Mouse (Mus musculus) myocyte (in vitro differentiated cells): ENCODE measurements around the gene Rnf126. TPM values are rescaled to one million over a fixed set of nuclear protein-coding genes. Genes with fewer than 3 reads are reported as not detected.

Experiments
- H3K27me3 ChIP-seq: one replicate; pipeline ENCODE4 v1.6.1; 2011; ENCODE audit not compliant: control insufficient read depth, insufficient read depth, insufficient read length
- H3K36me3 ChIP-seq: one replicate; pipeline ENCODE4 v1.6.1; 2011; ENCODE audit not compliant: control insufficient read depth, insufficient read depth
- H3K4me2 ChIP-seq: one replicate; pipeline ENCODE4 v1.6.1; 2011; ENCODE audit warnings: low read depth, control low read depth
- H3K4me3 ChIP-seq: one replicate; pipeline ENCODE4 v1.5.1; 2011; ENCODE audit warnings: mild to moderate bottlenecking, control low read depth, moderate library complexity
- H3K79me2 ChIP-seq: one replicate; pipeline ENCODE4 v1.6.1; 2011; ENCODE audit not compliant: control insufficient read depth, insufficient read depth
- H3ac ChIP-seq: one replicate; pipeline ENCODE4 v1.6.1; 2011; ENCODE audit not compliant: control insufficient read depth, insufficient read length
- CEBPB ChIP-seq: IDR thresholded peaks from 2 replicates; pipeline ENCODE4 v1.6.1; 2011; ENCODE audit warnings: mild to moderate bottlenecking, moderate library complexity; ENCODE audit not compliant: poor library complexity, insufficient read depth, severe bottlenecking
- E2F4 ChIP-seq: IDR thresholded peaks from one replicate; pipeline ENCODE4 v1.6.1; 2011; ENCODE audit warnings: mild to moderate bottlenecking, control low read depth, moderate library complexity; ENCODE audit not compliant: insufficient read depth
- MAX ChIP-seq: IDR thresholded peaks from one replicate; pipeline ENCODE4 v1.6.1; 2011; ENCODE audit warnings: low read depth, mild to moderate bottlenecking, control low read depth
- MYOD1 ChIP-seq, 3 experiments: IDR thresholded peaks; one replicate each; pipeline ENCODE4 v1.6.1; 2011; ENCODE audit warnings: control low read depth in 2 of 3, low read depth in 2 of 3, mild to moderate bottlenecking in 2 of 3, moderate library complexity in 1 of 3; ENCODE audit not compliant: insufficient read length in 2 of 3, control insufficient read depth in 1 of 3
- MYOG ChIP-seq, 3 experiments: IDR thresholded peaks; one replicate each; pipeline ENCODE4 v1.6.1; 2011; ENCODE audit warnings: control low read depth in 2 of 3, low read depth in 2 of 3, mild to moderate bottlenecking in 2 of 3; ENCODE audit not compliant: insufficient read length in 2 of 3, control insufficient read depth in 1 of 3, insufficient read depth in 1 of 3
- POLR2A ChIP-seq: IDR thresholded peaks from one replicate; pipeline ENCODE4 v1.6.1; 2011; ENCODE audit warnings: low read depth, mild to moderate bottlenecking, control low read depth, moderate library complexity; ENCODE audit not compliant: insufficient read length
- POLR2AphosphoS2 ChIP-seq: IDR thresholded peaks from one replicate; pipeline ENCODE4 v1.6.1; 2011; ENCODE audit warnings: low read depth, control low read depth; ENCODE audit not compliant: insufficient read length
- REST ChIP-seq: IDR thresholded peaks from one replicate; pipeline ENCODE4 v1.6.1; 2011; ENCODE audit warnings: mild to moderate bottlenecking, control low read depth, moderate library complexity; ENCODE audit not compliant: insufficient read depth, insufficient read length
- SRF ChIP-seq: IDR thresholded peaks from one replicate; pipeline ENCODE4 v1.6.1; 2011; ENCODE audit warnings: low read depth; ENCODE audit not compliant: control insufficient read depth, insufficient read length
- TCF12 ChIP-seq: IDR thresholded peaks from one replicate; pipeline ENCODE4 v1.6.1; 2011; ENCODE audit warnings: mild to moderate bottlenecking, control low read depth; ENCODE audit not compliant: poor library complexity, insufficient read depth, severe bottlenecking
- TCF3 ChIP-seq: IDR thresholded peaks from one replicate; pipeline ENCODE4 v1.6.1; 2011; ENCODE audit warnings: low read depth, control low read depth; ENCODE audit not compliant: insufficient read length
- USF1 ChIP-seq: IDR thresholded peaks from one replicate; pipeline ENCODE4 v1.6.1; 2011; ENCODE audit warnings: low read depth, mild to moderate bottlenecking, control low read depth, moderate library complexity
- polyA plus RNA-seq: library from polyadenylated mRNA; unstranded; fragments of >200 nt; fragmentation: generic; extraction: Trizol; gene quantifications from one replicate; pipeline ENCODE4 v1.2.1, GENCODE M21; 2012; ENCODE audit warnings: missing spikeins

The Rnf126 gene
- polyA plus RNA-seq, 1 experiment, result 91.3 TPM

DNA sequence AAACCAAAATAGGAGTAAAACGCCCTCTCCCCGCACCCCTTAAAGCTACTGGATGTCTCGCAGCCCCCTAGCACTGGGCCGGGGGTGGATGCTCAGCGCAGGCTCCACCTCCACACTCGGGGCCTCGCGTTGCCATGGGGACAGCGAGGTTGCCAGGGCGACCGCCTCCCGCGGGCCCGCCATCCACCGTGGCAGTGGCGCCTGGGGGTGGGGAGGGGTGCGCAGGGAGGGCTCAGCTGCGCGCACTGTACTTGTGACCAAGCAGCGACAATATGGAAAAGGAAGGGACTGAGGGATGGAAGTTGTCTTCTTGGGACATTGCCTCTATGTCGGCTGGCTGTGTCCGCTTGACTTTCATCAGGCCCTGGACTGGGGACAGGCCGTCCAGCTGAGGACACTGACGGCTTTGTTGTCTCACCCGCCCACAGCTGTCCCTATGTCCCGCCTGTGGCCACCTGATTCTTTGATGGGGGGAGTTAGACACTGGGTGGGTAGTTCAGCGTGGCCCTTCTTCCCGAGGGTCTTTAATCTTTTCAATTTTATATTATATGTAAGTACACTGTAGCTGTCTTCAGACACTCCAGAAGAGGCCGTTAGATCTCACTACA lies 37.1 kb upstream of the Rnf126 start:
- H3K36me3 ChIP-seq, result peaks cover 5% of the 10 kb centered on the region
- no peak overlapping the region for H3ac ChIP-seq
- H3K4me3 ChIP-seq, result no peak overlapping the region
- H3K27me3 ChIP-seq, result no peaks in the 10 kb centered on the region
- peaks cover 8% of the 10 kb centered on the region for H3K79me2 ChIP-seq
- no peak overlapping the region for H3K4me2 ChIP-seq
- no peak for TF ChIP-seq TCF3
- no peak for TF ChIP-seq SRF
- no peak for TF ChIP-seq POLR2AphosphoS2
- TF ChIP-seq TCF12, result no peak
- no peak for TF ChIP-seq E2F4

DNA sequence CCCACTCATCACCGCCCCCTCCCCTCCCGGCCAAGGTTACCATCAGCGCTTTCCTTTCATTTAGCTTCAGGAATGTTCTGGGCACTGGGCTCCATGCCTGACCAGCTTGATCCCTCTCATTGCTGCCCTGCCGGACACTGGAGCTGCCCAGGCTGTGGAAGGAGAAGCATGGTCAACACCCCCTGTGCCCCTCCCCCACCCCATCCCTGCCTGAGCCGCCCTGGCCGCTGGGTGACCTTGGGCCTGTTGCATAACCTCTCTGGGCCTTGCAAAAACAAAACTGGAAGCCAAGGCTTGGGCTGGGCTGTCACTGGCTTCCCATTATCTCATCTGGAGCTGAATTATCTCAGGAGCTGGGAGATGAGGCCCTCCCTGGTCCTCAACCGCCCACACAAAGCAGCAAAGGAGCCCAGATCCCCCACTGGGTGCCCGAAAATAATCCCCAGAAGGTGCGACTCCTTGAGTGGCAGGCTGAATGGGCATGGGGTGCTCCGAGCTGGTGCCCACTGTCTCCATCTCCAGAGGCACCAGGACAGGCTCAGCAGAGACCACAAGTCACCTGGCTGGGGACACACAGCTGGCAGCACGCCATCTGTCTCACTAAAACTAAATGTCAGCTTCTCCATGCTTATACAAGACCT lies 35.7 kb upstream of the Rnf126 start:
- peaks cover 21% of the 10 kb centered on the region for H3K79me2 ChIP-seq
- no peak overlapping the region for H3K4me3 ChIP-seq
- H3K27me3 ChIP-seq, result no peaks in the 10 kb centered on the region
- H3K4me2 ChIP-seq, result peak overlapping the region; percentile 38
- no peak for TF ChIP-seq MYOG (IDR thresholded peaks at IDR 0.05; ENCODE audit: control insufficient read depth in 1 of 3, insufficient read depth in 1 of 3, insufficient read length in 2 of 3, low read depth in 2 of 3)
- TF ChIP-seq CEBPB, result peak; percentile 57
- H3K36me3 ChIP-seq, result no peaks in the 10 kb centered on the region
- no peak overlapping the region for H3ac ChIP-seq

DNA sequence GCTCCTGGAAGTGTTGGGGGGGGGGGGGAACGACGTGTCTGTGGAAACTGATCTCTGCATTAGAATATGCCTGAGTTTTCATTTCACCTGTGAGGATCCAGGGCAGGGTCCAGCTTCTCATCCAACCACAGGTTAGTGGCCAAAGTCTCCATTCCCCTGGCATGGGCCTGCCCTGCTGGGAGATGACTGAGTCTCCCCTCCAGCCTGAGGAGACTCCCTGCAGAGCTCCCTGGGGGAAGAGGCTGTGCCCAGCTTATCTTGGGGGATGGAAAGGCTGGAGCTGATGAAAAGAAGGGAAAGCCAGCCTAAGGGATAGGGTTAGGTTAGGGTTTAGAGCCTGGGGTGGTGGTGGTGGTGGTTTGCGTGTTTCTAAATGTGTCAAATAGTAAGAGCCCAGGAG lies 35.1 kb upstream of the Rnf126 start:
- Histone ChIP-seq H3ac (no peak overlapping the region), H3K36me3 (no peaks in the 10 kb centered on the region), H3K27me3 (no peaks in the 10 kb centered on the region), H3K4me2 (peak overlapping the region; percentile 38), H3K4me3 (no peak overlapping the region), H3K79me2 (peaks cover 21% of the 10 kb centered on the region)
- TF ChIP-seq TCF3 (no peak), E2F4 (no peak), MAX (no peak), SRF (no peak), POLR2A (no peak), MYOG (IDR thresholded peaks at IDR 0.05; ENCODE audit: control insufficient read depth in 1 of 3, insufficient read depth in 1 of 3, insufficient read length in 2 of 3, low read depth in 2 of 3) (no peak), REST (no peak), MYOD1 (IDR thresholded peaks at IDR 0.05; ENCODE audit: control insufficient read depth in 1 of 3, insufficient read length in 2 of 3, low read depth in 2 of 3) (no peak), TCF12 (no peak), CEBPB (no peak), USF1 (no peak), POLR2AphosphoS2 (no peak)

DNA sequence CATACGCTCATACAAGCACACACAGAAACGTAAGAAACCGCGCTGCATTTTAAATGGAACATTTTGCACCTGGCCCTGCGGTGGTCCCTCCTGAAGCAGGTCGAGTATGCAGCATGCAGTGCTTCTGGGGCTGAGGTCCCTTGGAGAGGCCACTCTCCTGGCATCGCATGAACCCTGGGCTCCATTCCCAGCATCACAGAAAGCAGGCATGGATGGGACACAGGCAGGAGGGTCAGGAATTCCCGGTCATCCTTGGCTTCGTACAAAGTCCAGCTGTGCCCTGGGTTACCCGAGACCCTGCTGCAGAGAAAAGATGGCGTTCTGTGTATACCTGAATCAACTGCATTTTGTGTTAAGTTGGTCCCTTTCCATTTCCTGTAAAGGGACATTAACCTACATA lies 33.8 kb upstream of the Rnf126 start:
- TF ChIP-seq CEBPB (no peak), USF1 (no peak), REST (no peak), SRF (no peak), MAX (no peak), POLR2AphosphoS2 (no peak), E2F4 (no peak), TCF12 (no peak), POLR2A (no peak), MYOG (IDR thresholded peaks at IDR 0.05; ENCODE audit: control insufficient read depth in 1 of 3, insufficient read depth in 1 of 3, insufficient read length in 2 of 3, low read depth in 2 of 3) (no peak), MYOD1 (IDR thresholded peaks at IDR 0.05; ENCODE audit: control insufficient read depth in 1 of 3, insufficient read length in 2 of 3, low read depth in 2 of 3) (no peak), TCF3 (no peak)
- Histone ChIP-seq H3K4me2 (no peak overlapping the region), H3ac (no peak overlapping the region), H3K79me2 (peaks cover 21% of the 10 kb centered on the region), H3K36me3 (no peaks in the 10 kb centered on the region), H3K27me3 (no peaks in the 10 kb centered on the region), H3K4me3 (no peak overlapping the region)

DNA sequence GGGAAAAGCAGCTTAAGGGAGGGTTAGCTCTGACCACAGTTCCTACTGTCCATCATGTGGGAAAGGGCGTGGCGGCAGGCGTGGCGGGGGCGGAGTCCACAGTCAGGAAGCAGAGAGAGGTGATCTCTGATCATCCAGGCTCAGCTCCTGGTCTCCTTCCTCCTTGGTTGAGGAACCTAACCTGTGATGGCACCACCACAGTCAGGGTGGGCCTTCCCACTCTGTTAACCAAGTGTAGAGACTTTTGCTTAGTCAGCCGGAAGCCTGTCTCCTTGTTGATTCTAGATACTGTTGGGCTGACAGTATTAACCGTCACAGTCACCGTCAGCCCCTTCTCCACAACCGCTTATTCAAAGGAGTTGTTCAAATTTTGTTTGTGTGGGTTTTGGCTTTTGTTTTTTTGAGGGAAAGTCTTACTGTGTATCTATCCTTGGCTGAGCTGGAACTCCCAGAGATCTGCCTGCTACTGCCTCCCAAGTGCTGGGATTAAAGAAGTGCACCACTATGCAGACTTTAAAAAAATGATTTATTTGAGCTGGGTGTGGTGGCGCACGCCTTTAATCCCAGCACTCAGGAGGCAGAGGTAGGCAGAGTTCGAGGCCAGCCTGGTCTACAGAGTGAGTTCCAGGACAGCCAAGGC lies 31.7 kb upstream of the Rnf126 start:
- no peak for TF ChIP-seq POLR2A
- TF ChIP-seq CEBPB, result no peak
- no peak for TF ChIP-seq MYOD1 (IDR thresholded peaks at IDR 0.05; ENCODE audit: control insufficient read depth in 1 of 3, insufficient read length in 2 of 3, low read depth in 2 of 3)
- no peak for TF ChIP-seq SRF
- TF ChIP-seq MAX, result no peak
- no peak for TF ChIP-seq MYOG (IDR thresholded peaks at IDR 0.05; ENCODE audit: control insufficient read depth in 1 of 3, insufficient read depth in 1 of 3, insufficient read length in 2 of 3, low read depth in 2 of 3)
- no peak for TF ChIP-seq TCF3
- no peak for TF ChIP-seq TCF12
- no peak for TF ChIP-seq E2F4
- TF ChIP-seq POLR2AphosphoS2, result no peak
- TF ChIP-seq USF1, result no peak
- no peak for TF ChIP-seq REST
- Histone ChIP-seq H3K27me3 (no peaks in the 10 kb centered on the region), H3K36me3 (no peaks in the 10 kb centered on the region), H3ac (no peak overlapping the region), H3K79me2 (peaks cover 21% of the 10 kb centered on the region), H3K4me2 (no peak overlapping the region), H3K4me3 (no peak overlapping the region)
